Mouse (Mus musculus): ENCODE measurements around the gene Gm44511.

GRCm38 (mm10) chr6:128796321-128796955, 29.7 kb downstream of the Gm44511 start:
- TF ChIP-seq POLR2A (IDR thresholded peaks at IDR 0.05; ENCODE audit: low read depth, low read length) (no peak), CTCF (IDR thresholded peaks at IDR 0.05; ENCODE audit: borderline replicate concordance, insufficient read depth, low read length) (no peak)
